Mouse (Mus musculus) G1E (cell line): ENCODE measurements around the gene Thap4.

ENCODE experiments used
- CTCF ChIP-seq: IDR thresholded peaks from 2 replicates; pipeline ENCODE4 v1.5.1; 2012; ENCODE audit warnings: low read depth, low read length, inconsistent platforms, mixed read lengths
- GATA1 ChIP-seq: IDR thresholded peaks from 2 replicates; pipeline ENCODE4 v1.6.1; 2012; ENCODE audit warnings: borderline replicate concordance, low read length, inconsistent platforms, mixed read lengths
- GATA2 ChIP-seq: IDR thresholded peaks from 2 replicates; pipeline ENCODE4 v1.6.1; 2012; ENCODE audit warnings: low read depth, low read length, inconsistent platforms, borderline replicate concordance
- POLR2AphosphoS5 ChIP-seq: IDR thresholded peaks from 2 replicates; pipeline ENCODE4 v1.6.1; 2012; ENCODE audit warnings: low read depth, low read length, inconsistent platforms; ENCODE audit not compliant: insufficient replicate concordance
- TAL1 ChIP-seq: conservative IDR thresholded peaks from 2 replicates; pipeline ENCODE4 v1.6.1; 2012; ENCODE audit warnings: low read depth, low read length, inconsistent platforms, mixed read lengths

DNA sequence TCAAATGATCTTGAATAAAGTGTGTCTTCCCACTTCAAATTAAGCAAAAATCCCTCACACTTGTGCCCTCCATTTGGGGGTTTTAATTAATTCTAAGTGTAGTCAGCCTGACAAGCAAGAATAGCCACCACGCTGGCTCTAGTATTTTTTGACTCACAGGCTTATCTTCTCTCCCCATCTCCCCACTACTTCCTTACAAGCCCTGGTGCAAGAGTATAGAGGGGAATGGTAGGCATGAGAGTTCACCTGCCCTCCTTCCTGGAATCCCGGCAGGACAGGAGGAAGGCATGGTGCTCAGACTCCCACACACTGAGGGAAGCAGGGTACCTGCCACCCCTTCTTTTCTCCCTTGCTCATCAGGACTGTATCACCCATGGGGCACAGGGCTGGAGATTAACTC lies 100.4 kb downstream of the Thap4 start:
- TF ChIP-seq CTCF (no peak), TAL1 (no peak), POLR2AphosphoS5 (no peak), GATA2 (no peak), GATA1 (no peak)
